Mouse (Mus musculus) gastrocnemius, adult 18-20 months (tissue): ENCODE data around the gene Ccdc8. TPM values are rescaled to one million over a fixed set of nuclear protein-coding genes. Genes with fewer than 3 reads are reported as not detected.

ENCODE experiments used
- DNase-seq: peaks from one replicate; pipeline ENCODE4 v3.0.0; 2021; ENCODE audit warnings: low spot score
- total RNA-seq, 2 experiments: library from RNA; stranded (reverse); gene quantifications; 2 replicates each; pipeline ENCODE4 v1.2.3; 2021

The Ccdc8 gene
- total RNA-seq, 2 experiments from 2014 or later: 0.94 to 0.97 TPM

DNA sequence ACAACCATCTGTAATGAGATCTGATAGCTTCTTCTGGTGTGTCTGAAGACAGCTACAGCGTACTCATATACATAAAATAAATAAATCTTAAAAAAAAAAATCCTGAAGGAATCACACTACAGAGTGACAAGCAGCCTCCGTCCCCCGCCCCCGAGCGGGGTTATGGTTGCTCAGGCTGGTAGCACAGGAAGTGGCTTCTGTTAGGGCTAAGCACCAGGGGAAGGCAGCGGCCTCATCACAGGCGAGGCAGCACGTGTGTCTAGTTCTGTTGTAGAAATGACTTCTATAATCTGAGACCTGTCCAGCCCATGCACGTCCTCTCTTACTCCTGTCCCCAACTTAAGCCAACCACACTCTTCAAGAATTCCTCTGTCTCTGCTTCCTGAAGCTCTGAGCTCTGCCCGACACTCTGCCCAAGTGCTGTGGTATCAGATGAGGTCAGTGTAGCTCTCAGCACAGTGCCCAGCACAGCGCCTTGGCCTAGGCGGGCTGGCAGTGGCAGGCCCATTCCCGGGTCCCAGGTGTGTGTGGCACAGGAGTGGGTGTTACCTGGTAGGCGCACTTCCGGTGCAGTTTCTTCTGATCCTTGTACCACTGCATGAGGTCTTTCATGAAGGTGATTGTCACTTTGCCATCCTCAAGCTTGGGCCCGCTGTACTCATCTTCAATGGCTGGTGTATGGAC is 17.0 kb downstream of the Ccdc8 start:
- DNase-seq: no peak

DNA sequence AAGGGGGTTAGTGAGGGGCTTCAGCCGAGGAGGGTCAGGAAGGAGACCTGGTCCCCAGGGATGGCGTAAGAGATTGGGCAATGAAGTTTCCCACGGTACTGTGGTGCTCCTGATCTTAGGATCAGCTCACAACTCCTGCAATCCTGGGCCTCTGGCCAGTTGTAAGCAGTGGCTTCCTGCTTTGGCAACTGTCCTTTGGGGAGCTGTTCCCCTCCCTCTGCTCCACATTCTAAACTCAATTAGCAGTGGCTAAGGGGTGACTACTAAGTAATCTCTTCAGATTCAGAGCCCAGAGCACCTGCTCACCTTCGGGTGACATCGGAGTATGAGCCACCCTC is 17.5 kb downstream of the Ccdc8 start:
- no peak for DNase-seq

DNA sequence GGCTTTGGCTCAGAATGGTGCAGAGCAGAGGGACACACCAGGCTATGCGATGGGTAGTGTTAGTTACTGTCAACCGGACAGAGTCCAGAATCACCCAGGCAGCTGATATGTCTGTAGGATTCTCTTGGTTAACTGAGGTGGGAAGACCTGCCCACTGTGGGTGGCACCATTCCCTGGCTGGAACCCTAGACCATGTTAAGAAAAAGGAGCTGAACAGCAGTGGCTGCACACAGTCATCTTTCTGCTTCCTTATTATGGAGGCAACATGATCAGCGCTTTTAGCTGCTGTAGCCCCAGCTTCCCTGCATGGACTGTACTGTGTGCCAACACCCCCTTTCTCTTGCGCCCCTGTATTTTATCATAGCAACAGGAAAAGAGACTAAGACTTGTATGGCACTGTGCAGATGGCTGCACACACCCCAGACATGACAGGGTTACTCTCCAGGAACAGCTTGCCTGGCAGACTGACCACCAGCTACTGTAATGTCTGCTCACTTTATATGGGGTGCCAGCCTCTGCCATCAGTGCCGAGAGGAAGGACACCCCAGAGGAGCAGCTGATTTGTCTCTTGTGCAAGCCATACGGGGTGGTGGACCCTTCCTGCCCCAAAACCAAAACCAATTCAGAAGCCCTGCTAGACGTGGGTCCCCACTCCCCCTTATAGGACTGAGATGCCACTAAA is 19.5 kb downstream of the Ccdc8 start:
- no peak for DNase-seq

DNA sequence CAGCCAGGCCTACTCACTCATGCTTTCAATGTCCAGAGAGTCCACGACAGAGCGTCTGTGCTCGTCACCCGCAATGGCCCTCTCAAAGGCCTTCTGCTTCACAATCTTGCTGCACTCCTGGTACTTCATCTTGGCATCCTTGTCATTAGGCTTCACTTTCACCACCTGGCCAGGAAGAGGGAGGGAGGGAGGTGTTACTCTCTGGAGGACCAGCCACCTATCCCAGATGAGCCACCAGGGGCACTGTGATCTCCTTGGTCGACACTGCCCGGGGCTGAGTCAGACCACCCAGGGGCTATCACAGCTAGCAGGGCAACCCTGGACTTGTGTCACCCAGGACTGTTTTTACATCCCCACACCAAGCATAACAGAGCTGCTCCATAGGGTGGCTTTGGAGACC is 22.9 kb downstream of the Ccdc8 start:
- no peak for DNase-seq

DNA sequence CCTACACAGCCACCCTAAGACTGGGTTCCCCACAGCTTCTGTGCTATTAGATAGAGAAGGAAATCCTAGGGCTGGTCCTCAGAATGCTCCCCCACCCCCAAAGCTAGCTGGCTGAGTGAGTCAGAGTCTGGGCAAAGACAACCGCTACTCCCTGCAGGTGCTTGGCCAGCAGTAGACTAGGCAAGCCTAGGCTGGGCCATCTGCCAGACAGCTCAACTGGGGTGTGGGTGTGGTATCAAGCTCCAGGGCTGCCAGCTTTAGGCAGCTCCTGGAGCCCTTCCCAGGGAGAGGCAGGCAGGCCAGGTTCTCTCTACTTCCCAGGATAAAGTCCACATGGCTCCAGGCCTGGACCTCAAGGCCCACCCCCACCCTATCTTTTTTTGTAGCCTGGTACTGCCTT is 24.5 kb downstream of the Ccdc8 start:
- peak; percentile 96 for DNase-seq

DNA sequence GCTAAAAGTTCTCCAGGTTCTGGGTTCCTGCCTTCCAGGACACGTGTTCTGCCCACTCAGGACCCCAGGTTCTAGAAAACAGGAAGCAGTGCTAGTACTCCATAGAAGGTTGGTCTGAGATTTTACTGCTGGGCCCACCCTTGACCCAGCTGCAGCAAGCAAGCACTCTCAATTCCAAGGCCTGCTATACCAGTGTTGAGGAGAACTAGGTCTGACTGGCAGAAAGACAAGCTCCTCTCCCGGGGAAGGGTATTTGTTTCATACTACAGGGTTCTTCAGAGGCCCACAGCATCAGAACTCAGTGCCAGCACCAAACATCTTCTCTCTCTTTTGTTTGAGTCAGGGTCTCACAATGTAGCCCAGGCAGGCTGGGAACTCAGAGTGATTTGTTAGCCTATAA is 25.4 kb downstream of the Ccdc8 start:
- DNase-seq: no peak

DNA sequence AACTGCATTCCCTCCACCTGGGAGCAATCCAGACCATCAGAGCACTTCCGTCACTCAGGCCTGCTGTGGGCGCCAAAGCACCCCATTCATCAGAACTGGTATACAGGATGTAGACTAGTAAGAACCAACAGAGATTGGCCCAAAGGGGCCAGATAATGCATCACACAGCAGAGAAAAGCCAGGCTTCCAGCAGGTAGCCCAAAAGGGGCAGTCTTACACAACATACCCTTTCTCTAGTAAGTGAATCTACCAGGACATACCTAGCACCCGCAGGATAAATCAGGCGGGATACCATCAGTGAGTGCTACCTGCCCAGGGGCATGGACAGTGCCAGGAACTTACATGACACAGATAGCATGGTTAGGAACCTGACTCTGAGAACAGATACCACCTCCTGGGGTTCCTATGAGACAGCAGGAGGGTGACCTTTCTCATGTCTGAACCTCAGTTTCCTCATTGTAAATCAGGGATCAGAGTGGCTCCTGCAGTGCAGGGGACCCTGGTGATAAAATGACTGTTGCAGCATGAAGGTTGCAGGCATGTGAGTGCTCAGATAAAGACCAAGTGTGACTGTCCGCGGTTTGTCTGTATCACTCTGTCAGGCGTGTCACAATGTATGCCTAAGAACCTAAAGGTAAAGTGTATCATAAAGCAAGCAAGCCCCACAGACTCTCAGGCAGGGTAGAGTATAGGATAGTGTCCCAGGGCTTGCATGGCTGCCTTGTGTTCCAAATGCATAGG is 27.1 kb downstream of the Ccdc8 start:
- no peak for DNase-seq

DNA sequence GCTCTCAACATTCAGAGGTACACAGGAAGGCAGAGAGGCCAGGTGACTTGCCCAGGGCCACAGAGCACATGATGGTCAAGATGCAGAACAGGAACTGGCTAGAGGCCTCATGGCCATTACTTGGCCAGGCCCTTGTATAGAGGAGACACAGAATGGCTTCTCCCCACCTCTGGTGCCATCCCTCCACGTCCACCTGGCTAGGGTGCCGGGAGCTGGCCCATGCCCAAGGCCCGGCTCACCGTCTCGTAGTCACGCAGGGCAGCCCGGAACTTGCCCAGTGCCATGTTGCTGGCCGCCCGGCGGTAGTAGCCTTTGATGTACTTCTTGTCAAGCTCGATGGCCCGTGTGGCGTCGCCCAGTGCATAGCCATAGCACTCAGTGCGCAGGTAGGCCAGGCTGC is 29.7 kb downstream of the Ccdc8 start:
- DNase-seq: no peak

DNA sequence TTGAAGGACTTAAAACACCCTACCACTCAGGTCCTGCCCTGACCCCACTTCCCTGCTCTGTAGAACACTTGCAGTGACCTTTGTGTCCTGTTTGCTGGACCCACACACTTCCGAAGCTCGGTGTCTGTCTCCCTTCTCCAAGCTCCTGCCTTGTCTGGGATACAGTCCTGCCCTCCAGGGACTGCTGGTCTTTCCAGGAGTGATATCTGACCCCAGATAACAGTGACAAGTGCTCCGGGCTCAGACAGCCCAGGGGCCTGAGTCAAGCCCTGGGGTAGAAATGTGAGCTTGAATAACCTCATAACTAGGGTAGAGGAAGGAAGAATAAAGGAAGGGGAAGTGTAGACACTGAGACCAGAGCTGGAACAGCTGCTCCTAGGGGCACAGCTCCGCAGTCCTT is 31.2 kb downstream of the Ccdc8 start:
- no peak for DNase-seq

DNA sequence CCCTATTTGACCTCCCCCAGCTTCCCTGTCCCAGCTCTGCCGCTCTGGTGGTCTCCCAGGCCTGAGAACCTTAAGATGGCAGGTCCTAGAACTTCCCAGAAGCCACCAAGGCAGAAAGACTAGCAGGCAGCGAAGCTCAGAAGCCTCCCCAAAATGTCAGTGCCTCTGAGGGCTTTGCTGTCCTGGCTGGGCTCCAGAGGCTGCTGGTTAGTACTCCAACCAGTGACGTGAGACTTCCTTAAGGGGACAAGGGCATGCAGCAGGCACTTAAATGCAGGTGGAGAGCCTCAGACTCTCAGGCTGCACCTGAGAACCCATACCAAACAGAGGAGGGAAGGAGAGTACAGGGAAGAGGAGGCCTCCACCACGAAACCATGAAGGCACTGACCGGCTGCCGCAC is 31.6 kb downstream of the Ccdc8 start:
- no peak for DNase-seq

DNA sequence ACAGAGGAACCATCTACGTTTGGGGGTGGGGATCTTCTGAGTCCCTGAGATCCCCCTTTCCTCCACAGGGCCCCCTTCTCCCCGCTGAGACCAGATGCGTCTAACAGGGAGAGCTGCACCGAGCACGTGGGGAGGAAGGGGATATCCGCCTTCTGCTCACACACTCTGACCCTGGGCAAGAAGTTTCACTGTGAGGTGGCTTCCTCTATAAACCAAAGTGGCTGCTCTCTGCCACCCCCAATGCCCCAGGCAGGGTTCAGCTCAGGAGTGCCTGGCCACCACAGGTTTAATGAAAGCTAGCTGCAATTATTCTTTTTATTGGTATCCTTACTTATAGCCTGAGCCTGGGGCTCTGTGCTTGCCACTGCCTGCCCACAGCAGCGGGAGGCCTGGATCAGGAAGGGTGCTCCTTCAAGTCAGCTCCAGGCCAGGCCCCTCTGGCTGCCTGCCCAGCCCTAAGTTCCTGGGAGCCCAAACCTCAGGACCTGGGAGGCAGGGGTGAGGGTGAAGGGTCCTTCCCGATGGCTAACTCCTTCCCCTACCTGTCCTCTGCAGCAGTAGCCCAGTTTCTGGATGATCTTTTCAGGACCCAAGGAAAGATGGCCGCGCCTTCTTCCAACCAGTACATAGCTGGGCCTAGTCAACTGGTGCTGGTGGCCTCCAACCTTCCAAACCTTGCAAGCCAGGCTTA is 32.5 kb downstream of the Ccdc8 start:
- DNase-seq: no peak

DNA sequence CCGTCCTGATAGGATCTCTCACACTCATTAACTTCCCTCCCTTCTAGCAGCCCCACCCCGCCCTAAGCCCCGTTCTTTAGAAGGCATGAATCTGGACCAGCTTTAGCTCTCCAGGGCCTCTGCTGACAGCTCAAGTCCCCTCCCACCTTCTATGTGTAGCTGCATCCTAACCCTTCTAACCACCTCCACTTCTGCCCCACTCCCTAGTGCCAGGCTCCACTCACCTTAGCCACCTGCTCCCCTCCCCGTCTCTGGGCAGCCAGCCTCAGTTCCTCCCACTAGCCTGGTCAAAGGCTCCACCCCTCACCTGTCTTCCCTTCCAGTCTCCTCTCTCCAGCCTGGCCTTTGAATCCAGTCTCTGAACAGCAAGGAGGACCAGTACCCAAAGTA is 33.0 kb downstream of the Ccdc8 start:
- no peak for DNase-seq

DNA sequence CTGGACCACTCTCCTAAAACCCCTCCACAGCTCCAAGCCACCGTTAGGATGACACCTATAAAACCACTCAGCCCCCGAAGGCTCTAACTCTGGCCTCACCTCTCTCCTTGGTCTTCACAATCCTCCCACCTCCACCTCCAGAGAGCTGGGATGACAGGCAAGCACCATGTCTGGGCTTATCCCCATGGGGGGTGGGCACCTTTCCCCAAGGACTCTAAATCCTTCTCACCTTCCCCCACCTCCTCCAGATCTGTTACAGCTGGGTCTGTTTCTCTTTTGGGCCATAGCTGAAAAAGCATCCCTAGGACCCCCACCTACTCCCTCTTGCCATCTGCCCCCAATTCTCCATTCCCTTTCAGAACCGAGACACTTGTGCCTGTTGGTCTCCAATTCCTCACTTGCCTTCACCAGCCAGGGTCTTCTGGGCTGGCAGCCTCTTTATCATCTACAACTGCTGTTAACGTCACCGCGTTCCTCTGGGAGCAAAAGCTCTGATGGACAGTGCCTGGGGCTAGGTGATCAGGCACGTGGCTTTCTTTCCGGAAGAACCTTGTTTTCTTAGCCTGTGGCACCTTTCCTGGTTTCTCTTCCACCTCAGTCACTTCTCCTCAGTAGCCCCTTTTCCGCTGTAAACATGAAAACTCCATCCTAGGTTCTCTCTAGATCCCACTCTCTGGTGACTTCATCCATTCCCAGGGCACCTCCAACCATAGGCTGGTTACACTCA is 33.6 kb downstream of the Ccdc8 start:
- DNase-seq: no peak

DNA sequence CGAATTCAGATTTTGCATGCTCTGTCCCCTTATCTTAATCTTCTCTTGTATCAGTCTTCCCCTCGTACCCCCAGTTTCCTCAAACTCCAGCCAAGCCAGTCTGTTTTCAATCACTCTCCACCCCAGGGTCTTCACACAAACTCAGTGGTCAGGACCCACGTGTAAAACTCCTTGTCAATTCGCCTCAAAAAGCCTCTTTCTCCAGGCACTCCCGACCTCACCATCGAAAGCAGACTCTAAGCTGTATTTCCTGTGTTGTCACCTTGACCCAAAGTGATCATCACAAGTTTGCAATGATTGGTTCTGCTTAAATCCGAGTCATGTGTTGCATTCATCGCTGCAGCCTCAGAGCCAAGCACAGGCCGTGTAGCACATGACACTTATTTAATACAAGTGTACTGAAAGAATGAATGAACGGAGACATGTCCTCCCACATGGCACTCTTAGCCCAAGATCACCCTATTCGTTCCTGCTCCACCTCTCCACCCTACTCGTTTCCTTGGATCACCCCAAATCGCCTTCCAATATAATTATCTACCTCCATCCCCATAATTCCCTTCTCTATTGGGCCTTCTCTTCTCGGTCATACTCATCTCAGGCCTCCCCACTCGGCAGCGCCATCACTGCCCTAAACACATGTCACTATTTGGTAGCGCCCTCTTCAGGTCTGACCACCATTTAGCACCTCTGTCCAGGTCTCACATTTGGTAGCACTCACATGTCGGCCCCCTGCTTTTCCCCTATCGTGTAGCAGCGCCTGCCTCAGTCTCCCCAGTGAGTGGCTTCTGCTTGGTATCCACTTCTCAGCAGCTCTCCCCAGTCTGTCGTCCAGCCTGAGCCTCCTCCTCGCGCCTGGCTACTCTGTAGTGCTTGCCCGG is 34.4 kb downstream of the Ccdc8 start:
- peak; percentile 64 for DNase-seq

DNA sequence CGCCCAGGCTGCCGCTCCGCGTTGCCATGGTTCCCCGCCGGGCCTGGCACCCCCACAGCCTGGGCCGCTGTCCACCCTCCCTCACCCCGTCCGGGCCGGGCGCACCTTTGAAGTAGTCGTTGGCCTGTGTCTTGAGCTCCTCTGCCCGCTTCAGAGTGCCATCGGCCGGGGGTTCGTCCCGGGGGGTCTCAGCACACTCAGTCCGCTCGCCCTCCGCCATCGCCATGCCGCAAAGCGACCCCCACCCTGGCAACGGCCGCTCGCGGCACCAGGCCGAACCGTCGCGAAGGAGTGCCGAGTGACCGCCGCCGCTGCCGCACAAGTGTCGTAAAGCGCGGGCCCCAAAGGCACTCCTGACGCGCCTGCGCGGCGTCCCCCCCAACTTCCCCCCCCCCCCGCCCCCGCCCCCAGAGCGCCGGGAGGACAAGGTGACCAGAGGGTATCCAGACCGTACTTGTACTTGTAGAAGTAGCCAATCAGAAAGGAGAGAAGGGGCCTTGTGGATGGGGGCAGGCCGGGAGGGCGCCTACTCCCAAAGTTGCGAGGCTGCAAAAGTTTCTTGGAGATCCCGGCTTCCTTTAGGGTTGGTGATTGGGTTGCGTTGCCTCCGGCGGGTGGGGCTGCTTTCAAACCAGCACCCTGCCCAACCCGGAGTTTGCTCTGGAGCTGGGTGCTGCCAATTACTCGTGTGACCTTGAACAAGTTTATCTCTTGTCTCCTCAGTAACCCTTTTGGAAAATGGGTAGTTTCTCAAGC is 35.3 kb downstream of the Ccdc8 start, which contains the start of gene Ppp5c:
Ppp5c (minus strand) TSS at position 337 of the 756 bp plus-strand sequence.
- peak; percentile 88 for DNase-seq

DNA sequence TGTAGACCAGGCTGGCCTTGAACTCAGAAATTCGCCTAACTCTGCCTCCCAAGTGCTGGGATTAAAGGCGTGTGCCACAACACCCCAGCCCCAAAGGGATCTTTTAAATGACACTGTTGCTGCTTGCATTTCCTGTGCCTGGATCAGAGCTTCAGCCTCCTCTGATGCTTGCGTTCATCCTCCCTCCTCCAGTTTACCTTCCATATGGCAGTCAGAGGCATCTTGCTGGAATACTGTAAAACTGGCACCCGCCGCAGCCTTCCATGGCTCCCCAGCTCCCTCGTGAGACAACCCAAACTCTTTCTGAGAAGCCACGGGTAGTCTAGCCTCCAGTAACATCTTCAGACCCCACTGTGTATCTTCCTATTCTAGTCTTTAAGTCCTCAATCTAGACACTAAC is 36.4 kb downstream of the Ccdc8 start:
- DNase-seq: no peak

DNA sequence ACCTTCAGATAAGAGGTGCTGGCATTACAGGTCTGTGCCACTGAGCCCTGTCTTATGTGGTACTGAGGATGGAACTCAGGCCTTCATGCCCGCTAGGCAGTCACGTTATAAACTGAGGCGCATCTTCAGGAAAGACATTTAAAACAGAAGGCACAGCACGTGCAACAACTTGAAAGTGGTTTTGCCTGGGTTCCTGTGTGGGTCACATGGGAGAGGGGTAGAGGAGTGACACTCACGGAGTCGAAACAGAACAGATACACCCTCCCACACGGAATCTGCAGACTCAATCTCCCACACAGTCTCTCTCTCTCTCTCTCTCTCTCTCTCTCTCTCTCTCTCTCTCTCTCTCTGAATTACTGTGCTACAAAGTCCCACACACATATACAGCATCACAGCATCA is 37.7 kb downstream of the Ccdc8 start:
- no peak for DNase-seq

DNA sequence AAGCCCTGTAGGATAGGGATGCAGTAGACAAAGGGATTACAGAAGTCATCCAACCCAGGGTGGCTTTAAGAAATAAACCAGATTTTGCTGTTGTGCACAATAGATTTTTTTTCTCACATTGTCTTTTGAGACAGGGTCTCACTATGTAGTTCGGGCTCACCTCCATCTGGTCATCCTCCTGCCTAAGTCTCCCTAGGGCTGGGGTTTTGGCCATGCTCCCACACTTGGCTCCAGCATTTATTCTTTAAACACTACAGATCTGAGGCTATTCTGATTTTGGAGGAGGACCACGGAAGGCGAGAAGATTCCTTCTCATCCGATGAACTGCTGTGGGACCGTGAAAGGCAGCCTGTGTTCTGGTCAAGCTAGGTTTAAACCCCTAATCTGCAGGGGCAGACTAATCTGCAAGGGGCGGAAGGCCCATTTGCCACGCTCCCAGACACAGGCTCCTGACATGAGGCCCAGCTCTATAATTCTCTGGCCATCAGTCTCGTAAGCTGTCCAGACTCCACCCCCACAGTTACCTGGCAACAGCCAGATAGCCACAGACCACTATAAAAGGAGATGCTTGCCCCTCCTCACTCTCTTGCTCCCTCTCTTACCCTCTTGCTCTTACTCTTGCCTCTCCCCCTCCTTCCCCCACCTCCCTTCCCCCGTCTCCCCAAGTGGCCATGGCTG is 45.6 kb downstream of the Ccdc8 start:
- no peak for DNase-seq

DNA sequence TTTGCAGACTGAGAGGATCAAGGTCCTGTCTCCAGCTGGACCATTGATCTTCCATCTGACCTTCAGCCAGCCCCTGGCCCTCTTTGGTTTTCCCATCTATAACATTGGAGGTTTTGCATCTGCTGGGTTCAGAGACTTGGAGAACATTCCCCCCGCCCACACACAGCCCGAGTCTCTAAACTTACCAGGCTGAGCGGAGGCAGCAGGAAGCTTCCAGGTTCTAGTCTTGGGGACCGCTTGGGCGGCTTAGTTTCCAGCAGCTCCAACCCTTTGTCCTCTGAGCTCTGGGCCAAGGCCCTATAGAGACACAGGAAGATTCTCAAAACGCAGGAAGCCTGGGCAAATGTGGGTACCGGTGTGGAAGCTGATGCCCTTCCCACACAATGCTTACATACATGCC is 46.9 kb downstream of the Ccdc8 start:
- DNase-seq: no peak
